Mouse (Mus musculus) liver, embryonic 14.5 days (tissue): ENCODE data around the gene Elmo2.

Experiments
- CTCF ChIP-seq: IDR thresholded peaks from 2 replicates; pipeline ENCODE4 v1.5.1; 2016; ENCODE audit warnings: antibody characterized with exemption, low read depth, control low read depth
- EP300 ChIP-seq: IDR thresholded peaks from 2 replicates; pipeline ENCODE4 v1.6.1; 2016; ENCODE audit warnings: antibody characterized with exemption, low read depth

DNA sequence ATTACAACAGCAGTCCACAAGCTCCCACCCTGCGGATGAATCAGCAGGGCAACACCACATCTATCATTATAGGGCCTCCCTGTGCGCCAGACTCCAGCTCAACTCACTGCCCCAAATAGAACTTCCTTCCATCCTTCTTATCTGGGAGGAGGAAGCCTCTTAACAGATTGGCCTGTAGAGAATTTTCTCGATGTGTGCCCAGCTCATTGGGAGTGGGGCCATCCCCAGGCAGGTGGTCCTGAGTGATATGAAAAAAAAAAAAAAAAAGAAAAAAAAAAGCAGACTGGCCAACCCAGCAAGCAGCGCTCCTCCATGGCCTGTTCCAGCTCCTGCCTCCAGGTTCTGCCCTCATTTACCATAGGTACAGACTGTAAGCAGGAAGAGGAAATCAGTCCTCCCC is 49.7 kb upstream of the Elmo2 start:
- TF ChIP-seq CTCF (no peak), EP300 (no peak)
